Mouse (Mus musculus) brain, embryonic 14.5 days (tissue): ENCODE measurements around the gene Grb10. TPM values are rescaled to one million over a fixed set of nuclear protein-coding genes. Genes with fewer than 3 reads are reported as not detected.

Experiments
- DNase-seq: peaks from one replicate; pipeline ENCODE4 v3.0.0-alpha.2; 2011; ENCODE audit warnings: low read depth
- CTCF ChIP-seq: fragments of 200-500 bp; IDR thresholded peaks from 2 replicates; pipeline ENCODE4 v1.5.1; 2012; ENCODE audit warnings: inconsistent platforms, mild to moderate bottlenecking, moderate library complexity, borderline replicate concordance; ENCODE audit not compliant: insufficient read depth, insufficient read length; ENCODE audit errors: extremely low read depth
- POLR2A ChIP-seq: fragments of 200-500 bp; IDR thresholded peaks from 2 replicates; pipeline ENCODE4 v1.6.1; 2012; ENCODE audit warnings: mild to moderate bottlenecking, inconsistent platforms, borderline replicate concordance; ENCODE audit not compliant: poor library complexity, insufficient read depth, insufficient read length, severe bottlenecking; ENCODE audit errors: extremely low read depth
- polyA plus RNA-seq: library from polyadenylated mRNA; depleted of rRNA; stranded (reverse); fragments of >200 nt; gene quantifications from 2 replicates; pipeline ENCODE4 v1.2.3, GENCODE M21; 2012; rRNA removed

Grb10 gene
- polyA plus RNA-seq, 1 experiment, result 146 TPM

DNA sequence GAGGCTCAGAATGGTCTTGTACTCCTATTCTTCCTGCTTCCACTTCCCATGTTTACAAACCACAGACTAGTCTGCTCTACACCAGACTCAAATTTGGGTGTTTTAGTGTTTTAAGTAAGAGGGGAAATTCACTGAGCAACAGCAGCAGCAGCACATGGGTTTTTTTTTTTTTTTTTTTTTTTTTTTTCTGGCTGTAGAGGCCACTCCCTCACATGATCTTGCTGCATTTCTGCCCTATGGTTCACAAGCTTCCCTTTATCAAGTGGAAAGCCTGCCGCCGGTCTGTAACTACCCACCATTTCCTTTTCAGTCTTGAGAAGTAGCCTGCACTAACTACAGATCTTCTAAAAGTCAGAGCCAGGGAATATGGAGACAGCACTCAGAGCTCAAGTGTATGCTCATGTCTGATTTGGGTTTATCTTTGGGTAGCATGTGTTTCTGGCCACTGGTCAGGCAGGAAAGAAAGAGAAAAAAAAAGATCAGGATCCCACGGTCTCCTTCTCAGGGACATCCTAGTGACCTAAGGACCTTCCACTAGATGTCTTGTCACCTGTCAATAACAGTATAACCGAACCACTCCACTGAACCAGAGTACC is 152.0 kb downstream of the Grb10 start:
- DNase-seq, result no peak
- no peak for TF ChIP-seq CTCF
- TF ChIP-seq POLR2A, result no peak

DNA sequence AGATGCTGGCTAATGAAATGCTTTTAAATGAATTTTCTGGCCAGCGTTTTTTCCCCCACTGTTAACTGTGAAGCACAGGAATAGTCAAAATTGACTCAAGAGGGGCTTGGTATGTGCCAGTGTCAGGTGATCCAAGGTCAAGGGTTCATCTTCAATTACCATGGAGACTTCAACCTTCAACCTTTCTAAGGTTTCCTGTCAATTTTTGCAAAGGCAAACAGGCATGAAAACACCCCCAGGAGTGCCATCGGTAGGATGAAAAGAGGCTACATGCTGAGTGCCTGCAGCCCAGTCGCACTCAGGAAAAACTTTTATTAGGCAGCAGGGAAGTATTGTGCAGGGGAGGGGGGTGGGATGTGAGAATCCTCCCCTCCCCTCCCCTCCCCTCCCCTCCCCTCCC is 152.6 kb downstream of the Grb10 start:
- DNase-seq, result no peak
- no peak for TF ChIP-seq POLR2A
- no peak for TF ChIP-seq CTCF

DNA sequence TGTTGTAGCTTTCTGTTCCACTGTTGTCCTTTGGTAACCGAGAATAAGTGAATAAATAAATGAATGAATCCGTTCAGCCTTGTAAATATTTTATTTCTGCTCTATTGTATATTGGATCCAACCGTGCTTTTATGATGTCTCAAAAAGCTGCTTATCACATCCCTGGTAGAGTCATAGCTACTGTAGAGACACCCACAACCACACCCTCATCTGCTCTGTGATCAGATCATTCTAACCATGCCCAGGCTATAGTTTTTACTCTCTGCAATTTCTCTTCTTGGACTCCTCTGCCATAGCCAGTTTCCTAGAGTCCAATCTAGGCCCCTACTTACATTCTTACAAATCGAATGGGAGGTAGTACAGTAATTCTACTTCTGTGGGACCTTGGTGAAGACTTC is 153.2 kb downstream of the Grb10 start:
- no peak for DNase-seq
- TF ChIP-seq CTCF (no peak), POLR2A (no peak)

DNA sequence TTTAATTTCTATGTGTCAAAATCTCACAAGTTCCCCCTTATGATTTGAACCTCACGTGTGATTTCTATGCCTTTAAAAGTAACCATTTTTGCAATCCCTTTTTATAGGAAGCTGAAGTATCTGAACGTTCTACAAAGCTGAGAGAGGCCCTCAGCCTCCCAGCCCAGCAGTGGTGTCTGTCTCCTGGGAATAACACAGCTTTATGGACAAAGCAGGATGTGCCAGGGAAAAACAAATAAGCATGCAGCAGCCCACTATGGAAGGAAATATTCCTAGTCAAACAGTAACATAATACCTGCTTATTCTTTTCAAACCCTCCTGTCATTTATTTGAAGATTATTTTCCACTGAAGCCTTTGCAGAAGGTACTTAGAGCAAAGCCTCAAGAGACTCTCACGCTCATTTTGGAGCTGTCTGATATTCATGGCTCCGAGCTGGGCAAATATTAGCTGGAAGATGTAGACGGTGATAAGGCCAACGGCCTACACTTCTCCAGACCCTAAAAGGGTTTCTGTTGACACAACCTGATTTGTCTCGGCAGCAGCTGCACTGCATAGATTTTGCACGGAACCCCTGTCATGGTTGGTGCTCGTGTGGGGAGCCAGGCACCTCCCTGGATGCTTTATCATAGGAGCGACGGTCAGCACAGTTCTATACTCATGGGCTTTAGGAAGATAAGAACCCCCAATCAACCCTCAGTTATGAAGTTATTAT is 153.8 kb downstream of the Grb10 start:
- TF ChIP-seq POLR2A, result no peak
- no peak for TF ChIP-seq CTCF
- peak; percentile 53 for DNase-seq

DNA sequence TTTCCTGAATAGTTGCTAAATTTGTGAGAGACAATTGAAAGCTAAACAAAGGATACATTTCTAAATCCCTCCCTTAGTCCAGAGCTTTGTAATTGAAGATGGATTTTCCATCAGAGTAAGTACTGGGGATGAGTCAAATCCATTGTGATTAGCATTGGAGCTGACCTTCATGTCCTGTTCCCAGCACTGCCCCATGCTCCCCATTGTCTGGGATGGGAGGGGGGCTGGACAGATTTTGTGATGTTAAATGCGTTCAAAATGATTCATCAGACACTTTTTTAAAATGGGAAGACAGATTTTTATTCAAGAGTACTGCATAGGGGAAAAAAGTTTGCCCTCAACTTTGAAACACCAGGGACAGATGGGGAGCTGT is 156.7 kb downstream of the Grb10 start:
- TF ChIP-seq POLR2A (no peak), CTCF (no peak)
- no peak for DNase-seq

DNA sequence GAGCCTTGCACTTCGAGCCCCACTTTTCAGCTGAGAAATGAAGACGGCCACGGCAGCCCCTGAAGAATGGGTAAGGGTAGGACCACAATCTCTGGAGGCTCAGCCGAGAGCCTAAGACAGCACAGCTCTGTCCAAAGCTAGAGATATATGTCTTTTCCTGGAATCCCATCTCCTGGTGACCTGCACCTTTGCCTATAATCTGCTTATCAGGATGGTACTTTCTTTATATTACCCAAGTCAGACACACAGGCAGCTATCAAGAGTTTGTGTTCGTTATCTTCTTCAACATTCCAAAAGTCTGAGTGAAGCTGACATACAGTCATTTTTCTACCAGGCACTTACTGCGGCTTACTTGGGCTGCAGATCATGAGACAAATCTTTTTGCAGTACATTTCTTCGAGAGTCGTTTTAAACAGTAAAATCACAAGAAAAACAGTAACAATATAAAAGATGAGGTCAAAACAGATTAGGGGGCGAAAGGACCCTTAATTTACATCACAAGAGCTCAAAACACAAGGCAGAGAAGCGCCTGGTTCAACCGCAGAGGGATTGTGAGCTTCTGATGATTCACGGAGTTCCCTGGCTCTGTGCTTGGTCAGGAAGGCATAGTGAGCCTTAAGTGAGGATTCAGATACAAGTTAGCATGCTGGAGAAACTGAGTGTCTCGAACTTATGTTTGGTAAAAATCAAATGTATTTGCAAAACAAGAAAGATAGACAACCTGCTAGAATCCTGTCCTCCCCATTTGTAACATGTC is 157.3 kb downstream of the Grb10 start:
- TF ChIP-seq CTCF (no peak), POLR2A (no peak)
- DNase-seq, result no peak

Other genes starting within 250 kb of the Grb10 start
- gene Fignl1, start 229.7 kb downstream of the Grb10 start, polyA plus RNA-seq, result 8.7 and 11.4 TPM in 2 replicates
- gene Ddc, start 140.5 kb downstream of the Grb10 start, polyA plus RNA-seq, result 11.2 and 13.8 TPM in 2 replicates